Mouse (Mus musculus) olfactory bulb, adult 2 months (tissue): ENCODE measurements around the gene Tgfa. TPM values are rescaled to one million over a fixed set of nuclear protein-coding genes. Genes with fewer than 3 reads are reported as not detected.

Experiments
- H3K27ac ChIP-seq: fragments of 200-500 bp; 2 replicates; pipeline ENCODE4 v1.5.1; 2012; ENCODE audit warnings: low read depth, low read length; ENCODE audit not compliant: insufficient read depth
- H3K4me1 ChIP-seq: fragments of 200-500 bp; 2 replicates; pipeline ENCODE4 v1.6.1; 2012; ENCODE audit warnings: low read length; ENCODE audit not compliant: control insufficient read depth, insufficient read depth
- H3K4me3 ChIP-seq: fragments of 200-500 bp; 2 replicates; pipeline ENCODE4 v1.5.1; 2012; ENCODE audit warnings: mild to moderate bottlenecking, low read depth, low read length, moderate library complexity; ENCODE audit not compliant: insufficient read depth
- CTCF ChIP-seq: fragments of 200-500 bp; IDR thresholded peaks from 2 replicates; pipeline ENCODE4 v1.5.1; 2012; ENCODE audit warnings: low read depth, mild to moderate bottlenecking, low read length, moderate library complexity; ENCODE audit not compliant: insufficient read depth
- POLR2A ChIP-seq: fragments of 200-500 bp; IDR thresholded peaks from 2 replicates; pipeline ENCODE4 v1.6.1; 2012; ENCODE audit warnings: mild to moderate bottlenecking, low read depth, low read length, moderate library complexity; ENCODE audit not compliant: insufficient read depth
- WGBS: fragments of 180-500 bp; shearing (Covaris S2); methylation state at CpG from one replicate; pipeline ENCODE4 v1.1.7; 2018; 5-methylcytosine and 5-hydroxymethylcytosine counted together
- polyA plus RNA-seq: library from polyadenylated mRNA; stranded (reverse); fragments of >200 nt; gene quantifications from 2 replicates; pipeline ENCODE4 v1.2.4, GENCODE M21; 2012; ENCODE audit warnings: low replicate concordance; ENCODE audit not compliant: missing spikeins, insufficient read depth, insufficient read length

The Tgfa gene
- polyA plus RNA-seq, 1 experiment, result not detected

DNA sequence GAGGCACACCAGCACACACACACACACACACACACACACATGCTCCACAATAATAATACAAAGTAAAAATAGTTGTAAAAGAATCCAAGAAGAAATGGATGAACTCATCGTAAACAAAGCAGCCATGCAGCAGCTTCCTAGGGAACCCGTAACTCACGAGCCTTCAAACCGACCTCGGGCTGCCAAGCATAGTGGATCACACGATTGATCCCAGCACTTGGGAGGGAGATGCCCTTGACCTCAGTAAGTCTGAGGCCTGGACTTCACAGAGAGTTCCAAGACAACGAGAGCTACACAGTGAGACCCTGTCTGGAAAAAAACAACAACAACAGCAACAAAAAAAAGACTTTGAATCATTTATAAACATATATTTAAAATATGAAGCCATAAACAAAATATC lies 33.4 kb upstream of the Tgfa start:
- 79% methylated on average over 7 of the region's 7 CpGs for WGBS
- H3K4me1 ChIP-seq, result peaks cover 11% of the 10 kb centered on the region
- TF ChIP-seq POLR2A (no peak), CTCF (no peak)
- no peak overlapping the region for H3K27ac ChIP-seq
- no peak overlapping the region for H3K4me3 ChIP-seq

DNA sequence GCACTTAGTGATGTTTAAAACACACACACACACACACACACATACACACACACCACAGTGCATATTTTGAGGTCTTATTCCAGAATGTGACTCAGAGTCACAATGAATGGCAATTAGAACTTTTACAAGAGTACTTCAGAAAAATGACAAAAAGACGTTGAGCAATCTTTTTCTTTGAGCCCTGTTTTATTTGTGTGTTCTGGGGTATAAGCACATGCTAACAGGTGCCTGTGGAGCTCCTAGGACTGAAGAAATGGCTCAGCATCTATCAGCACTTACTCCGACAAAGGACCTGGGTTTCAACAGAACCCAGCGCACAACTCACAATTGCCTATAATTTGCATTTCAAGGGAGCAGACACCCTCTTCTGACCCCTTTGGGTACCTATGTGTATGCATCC lies 31.0 kb upstream of the Tgfa start:
- 66% methylated on average over 3 of the region's 3 CpGs for WGBS
- no peak for TF ChIP-seq CTCF
- peaks cover 9% of the 10 kb centered on the region for H3K4me1 ChIP-seq

DNA sequence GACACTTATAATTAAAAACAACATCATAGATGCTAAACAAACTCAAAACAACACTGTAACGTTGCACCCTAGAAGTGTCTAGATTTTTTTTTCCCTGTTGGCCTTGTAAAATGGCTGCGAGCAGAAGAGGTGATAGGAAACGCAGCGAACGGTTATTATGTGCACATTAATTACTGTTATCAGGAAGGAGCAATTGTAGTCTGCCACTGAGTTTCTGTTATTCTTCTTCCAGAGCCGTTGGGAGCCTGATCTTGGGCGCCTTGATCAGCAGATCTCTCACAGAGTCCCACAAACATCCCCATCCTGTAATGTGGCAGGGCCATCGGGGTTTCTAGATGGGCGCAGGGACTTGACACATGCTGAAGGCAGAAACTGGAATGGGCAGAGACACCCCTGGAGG lies 28.6 kb upstream of the Tgfa start:
- TF ChIP-seq POLR2A (no peak), CTCF (no peak)
- 30% methylated on average over 9 of the region's 9 CpGs for WGBS
- no peak overlapping the region for H3K4me3 ChIP-seq
- no peak overlapping the region for H3K27ac ChIP-seq
- peaks cover 9% of the 10 kb centered on the region for H3K4me1 ChIP-seq

More for the DNA sequence above, 31.0 kb upstream of the Tgfa start:
- H3K4me3 ChIP-seq, result no peak overlapping the region
- H3K27ac ChIP-seq, result no peak overlapping the region

DNA sequence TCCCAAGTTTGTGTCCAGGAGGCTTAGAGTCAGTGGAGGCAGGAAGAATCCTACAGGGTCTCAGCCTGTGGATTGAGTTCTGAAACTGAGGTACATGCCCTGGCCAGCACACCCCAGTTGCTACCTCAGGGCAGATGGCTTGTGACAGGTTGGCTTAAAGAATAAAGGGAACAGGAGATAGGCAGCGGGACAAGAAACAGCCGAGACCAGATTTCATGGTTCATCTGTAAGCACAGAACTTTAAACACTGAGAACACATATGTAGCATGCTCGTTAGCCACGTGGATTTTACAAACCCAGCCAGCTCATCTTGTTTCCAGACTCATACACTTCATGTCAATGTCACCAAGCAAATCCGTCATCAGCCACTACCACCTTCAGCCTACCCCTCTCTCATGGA lies 27.2 kb upstream of the Tgfa start:
- no peak overlapping the region for H3K27ac ChIP-seq
- TF ChIP-seq POLR2A (no peak), CTCF (no peak)
- H3K4me1 ChIP-seq, result peaks cover 9% of the 10 kb centered on the region
- WGBS, result 93% methylated on average over 5 of the region's 5 CpGs
- H3K4me3 ChIP-seq, result no peak overlapping the region

DNA sequence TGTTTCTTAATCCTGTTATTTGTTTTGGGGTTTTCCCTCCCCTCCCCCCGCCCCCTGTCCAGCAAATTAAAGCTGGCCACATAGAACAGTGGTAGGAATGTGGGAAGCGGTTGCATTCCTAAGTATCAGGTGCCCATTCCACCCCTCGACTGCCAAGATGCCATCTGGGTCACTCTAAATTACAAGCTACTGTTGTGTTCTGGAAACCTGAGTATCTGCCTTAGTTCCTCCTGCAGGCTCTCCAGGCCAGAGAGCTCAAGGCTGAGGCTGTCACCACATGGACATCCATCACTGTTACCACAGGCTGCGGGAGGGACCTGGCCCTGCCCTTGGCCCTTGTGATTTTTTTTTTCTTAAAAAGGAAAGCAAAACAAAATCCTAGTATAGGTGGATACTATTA lies 25.9 kb upstream of the Tgfa start:
- Histone ChIP-seq H3K27ac (no peak overlapping the region), H3K4me1 (peaks cover 6% of the 10 kb centered on the region), H3K4me3 (no peak overlapping the region)
- WGBS, result 69% methylated on average over 4 of the region's 4 CpGs
- TF ChIP-seq CTCF, result no peak
- TF ChIP-seq POLR2A, result no peak

DNA sequence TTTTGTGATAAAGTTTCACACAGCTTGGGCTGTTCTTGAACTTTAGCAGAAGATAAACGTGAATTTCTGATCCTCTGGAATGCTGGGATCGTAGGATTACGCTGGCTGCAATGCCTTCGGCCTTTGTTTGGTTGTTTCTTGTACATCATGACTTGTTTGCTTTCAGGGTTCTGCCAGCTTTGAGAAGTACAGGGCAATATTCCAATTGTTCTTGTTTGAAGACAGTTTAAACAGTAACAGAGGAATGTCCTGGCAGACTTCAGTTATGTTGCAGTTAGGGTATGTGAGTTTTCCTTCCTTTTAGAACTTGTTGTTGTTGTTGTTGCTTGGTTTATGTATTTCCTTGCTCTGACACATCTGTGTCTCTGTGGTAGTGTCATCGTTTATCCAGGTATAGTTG lies 18.8 kb upstream of the Tgfa start:
- 73% methylated on average over 5 of the region's 5 CpGs for WGBS
- TF ChIP-seq POLR2A (no peak), CTCF (no peak)
- H3K27ac ChIP-seq, result no peak overlapping the region
- no peak overlapping the region for H3K4me3 ChIP-seq
- H3K4me1 ChIP-seq, result no peaks in the 10 kb centered on the region

DNA sequence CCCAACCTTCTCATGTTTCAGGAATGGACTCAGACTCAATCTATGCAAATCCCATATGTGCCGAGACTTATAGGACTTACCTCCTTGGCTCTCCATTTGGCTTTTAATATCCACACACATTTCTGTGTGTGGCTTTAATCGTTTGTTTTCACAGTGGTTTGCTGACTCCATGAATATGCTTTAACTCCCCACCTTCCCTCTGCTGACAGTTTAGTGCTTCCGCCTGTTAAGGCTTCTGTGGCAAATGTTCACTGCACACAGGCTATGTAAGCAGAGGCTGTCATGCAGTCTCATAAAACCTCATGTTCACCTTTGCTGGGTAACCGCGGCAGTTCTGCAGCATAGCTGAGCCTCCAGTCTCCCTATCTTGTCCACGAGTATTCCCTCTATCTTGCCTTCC lies 18.3 kb upstream of the Tgfa start:
- no peaks in the 10 kb centered on the region for H3K4me1 ChIP-seq
- WGBS, result 80% methylated on average over 6 of the region's 6 CpGs
- H3K27ac ChIP-seq, result no peak overlapping the region
- H3K4me3 ChIP-seq, result no peak overlapping the region
- TF ChIP-seq POLR2A (no peak), CTCF (no peak)

DNA sequence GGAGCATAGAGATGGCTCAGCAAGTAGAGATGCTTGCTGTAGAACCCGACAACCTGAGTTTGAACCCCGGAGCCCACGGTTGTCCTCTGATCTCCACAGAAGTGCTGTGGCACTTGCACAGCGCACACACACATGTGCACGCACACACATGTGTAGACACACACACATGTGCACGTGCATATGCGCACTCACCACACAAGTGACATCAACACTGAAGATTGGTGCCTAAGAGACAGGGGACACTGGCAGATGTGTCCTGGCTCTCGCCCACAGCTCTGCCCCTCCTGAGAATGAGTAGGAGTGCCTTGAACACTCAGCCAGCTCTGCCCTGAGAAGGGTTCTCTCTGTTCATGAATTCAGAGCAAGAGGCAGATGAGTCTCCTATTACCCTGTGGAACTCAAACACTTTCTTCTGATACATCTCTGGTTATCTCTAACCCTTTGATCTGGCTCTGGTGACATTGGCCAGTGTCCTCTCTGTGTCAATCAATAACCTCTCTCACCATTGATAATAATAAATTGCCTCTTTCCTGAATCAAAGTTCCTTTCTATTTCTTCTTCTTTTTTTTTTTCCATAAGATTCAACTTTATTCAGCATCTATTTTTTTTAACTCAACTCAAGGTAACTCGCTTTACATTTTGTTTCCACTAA lies 17.6 kb upstream of the Tgfa start:
- TF ChIP-seq CTCF, result no peak
- no peak for TF ChIP-seq POLR2A
- Histone ChIP-seq H3K27ac (no peak overlapping the region), H3K4me1 (no peaks in the 10 kb centered on the region), H3K4me3 (no peak overlapping the region)
- 94% methylated on average over 9 of the region's 9 CpGs for WGBS

DNA sequence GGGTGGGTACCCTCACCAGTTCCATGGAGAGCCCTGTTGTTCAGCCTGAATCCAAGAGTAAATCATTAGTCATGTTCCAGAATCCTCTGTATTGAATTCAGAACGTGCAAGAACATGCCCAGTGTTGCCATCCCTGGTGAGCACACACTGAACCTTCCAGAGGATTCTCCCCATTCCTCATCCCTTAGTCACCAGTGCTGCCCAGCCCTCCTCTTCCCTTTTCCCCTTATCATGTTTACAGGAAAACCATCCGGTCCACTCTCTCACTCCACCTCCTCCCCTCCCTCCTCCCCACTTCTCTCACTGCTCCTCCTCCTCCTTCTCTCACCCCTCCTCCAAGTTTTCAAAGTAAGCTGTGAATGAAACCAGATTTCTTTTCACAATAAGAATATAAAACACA lies 14.4 kb upstream of the Tgfa start:
- WGBS, result 33% methylated on average over 2 of the region's 2 CpGs
- Histone ChIP-seq H3K4me3 (no peak overlapping the region), H3K27ac (no peak overlapping the region), H3K4me1 (no peaks in the 10 kb centered on the region)
- no peak for TF ChIP-seq POLR2A
- TF ChIP-seq CTCF, result no peak

DNA sequence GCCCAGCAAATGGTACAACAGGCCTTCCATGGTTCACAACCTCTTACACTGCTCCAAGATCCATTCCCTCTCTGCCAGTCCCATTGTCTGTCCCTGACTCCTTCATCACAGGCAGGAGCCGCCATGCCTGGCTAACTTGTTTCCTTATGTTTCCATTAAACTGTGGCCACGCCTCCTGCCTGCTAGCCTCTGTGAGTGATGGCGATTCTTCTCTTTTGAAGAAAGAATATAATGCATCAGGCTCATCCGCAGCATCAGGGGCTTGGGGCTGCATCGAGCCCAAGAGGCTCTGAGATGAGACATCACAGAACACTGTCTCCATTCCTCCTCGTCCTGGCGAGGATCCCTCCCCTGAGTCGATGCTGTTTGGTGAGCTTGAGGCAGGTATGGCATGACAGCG lies 13.0 kb upstream of the Tgfa start:
- 82% methylated on average over 9 of the region's 9 CpGs for WGBS
- no peak for TF ChIP-seq POLR2A
- TF ChIP-seq CTCF, result no peak
- Histone ChIP-seq H3K4me1 (no peaks in the 10 kb centered on the region), H3K4me3 (no peak overlapping the region), H3K27ac (no peak overlapping the region)
